In the genomic region with DNA sequence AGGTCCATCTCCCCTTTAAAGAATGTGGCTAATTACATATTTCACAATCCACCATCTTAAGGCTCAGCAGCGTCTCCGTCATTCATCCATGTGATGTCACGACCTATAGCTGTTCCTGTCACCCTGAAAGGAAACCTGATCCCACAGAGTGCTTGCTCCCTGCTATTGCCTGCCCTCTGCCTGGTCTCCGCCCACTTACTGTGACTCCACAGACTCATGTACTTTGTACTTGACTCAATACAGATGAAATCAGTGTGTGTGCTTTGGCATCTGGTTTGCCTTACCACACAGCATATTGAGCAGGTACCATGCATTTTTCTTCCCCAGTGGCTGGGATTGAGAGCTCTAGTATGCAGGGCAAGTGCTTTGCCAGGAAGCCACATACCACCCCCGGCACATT, we compare ENCODE assay signal across 29 mouse cellular contexts. TPM values are rescaled to one million over a fixed set of nuclear protein-coding genes. Genes with fewer than 3 reads are reported as not detected.
DNase-seq lines count a peak whose midpoint lies in the region; ATAC-seq and TF ChIP-seq lines count a peak whose summit lies in the region.
"Had no signal": no experiment of that assay in that cellular context is flagged by ENCODE, and none has a peak within 500 bp of the region (broad histone marks: within the 10 kb centered on the region; RNA-seq: fewer than 3 reads in every experiment).

No protein-coding gene starts in this region.

- no peak overlapping the region for H3K27ac ChIP-seq in intestine, embryonic 16.5 days (ENCODE audit: low read length)
- H3K27ac ChIP-seq in intestine, embryonic 15.5 days, result no peak overlapping the region
- H3K27ac ChIP-seq in liver, embryonic 13.5 days, result peak overlapping the region; percentile 99
- H3K27ac ChIP-seq in stomach, postnatal 0 days (replicated peaks), result no peak overlapping the region
- H3K27ac ChIP-seq in hindbrain, embryonic 11.5 days (ENCODE audit: low read depth, low read length), result no peak overlapping the region
- H3K27ac ChIP-seq: embryonic facial prominence, embryonic 13.5 days; forebrain, embryonic 15.5 days; heart, embryonic 15.5 days; hindbrain, embryonic 14.5 days; kidney, postnatal 0 days; lung, embryonic 15.5 days; neural tube, embryonic 13.5 days had no signal

- H3K36me3 ChIP-seq in intestine, embryonic 16.5 days (ENCODE audit: control insufficient read depth, insufficient read depth, low read length), result no peaks in the 10 kb centered on the region
- no peaks in the 10 kb centered on the region for H3K36me3 ChIP-seq in intestine, embryonic 15.5 days
- H3K36me3 ChIP-seq in liver, embryonic 13.5 days, result peaks cover 19% of the 10 kb centered on the region
- H3K36me3 ChIP-seq in stomach, postnatal 0 days (ENCODE audit: control insufficient read depth, insufficient read depth, low read length), result no peaks in the 10 kb centered on the region
- H3K36me3 ChIP-seq in hindbrain, embryonic 11.5 days (ENCODE audit: control insufficient read depth, insufficient read depth, low read length), result no peaks in the 10 kb centered on the region
- H3K36me3 ChIP-seq: forebrain, embryonic 15.5 days; heart, embryonic 15.5 days; lung, embryonic 15.5 days had no signal

- H3K9ac ChIP-seq in intestine, embryonic 16.5 days (ENCODE audit: low read depth, low read length), result no peak overlapping the region
- H3K9ac ChIP-seq in intestine, embryonic 15.5 days, result no peak overlapping the region
- peak overlapping the region; percentile 93 for H3K9ac ChIP-seq in liver, embryonic 13.5 days
- H3K9ac ChIP-seq in stomach, postnatal 0 days (ENCODE audit: low read length), result no peak overlapping the region
- H3K9ac ChIP-seq in hindbrain, embryonic 11.5 days (ENCODE audit: low read depth, low read length), result no peak overlapping the region
- H3K9ac ChIP-seq: embryonic facial prominence, embryonic 13.5 days; forebrain, embryonic 15.5 days; heart, embryonic 15.5 days; hindbrain, embryonic 14.5 days; lung, embryonic 15.5 days; neural tube, embryonic 13.5 days had no signal

- H3K4me3 ChIP-seq in intestine, embryonic 16.5 days (ENCODE audit: low read length), result no peak overlapping the region
- H3K4me3 ChIP-seq in intestine, embryonic 15.5 days (replicated peaks), result no peak overlapping the region
- no peak overlapping the region for H3K4me3 ChIP-seq in liver, embryonic 13.5 days (replicated peaks)
- H3K4me3 ChIP-seq in stomach, postnatal 0 days (ENCODE audit: low read depth, low read length), result no peak overlapping the region
- H3K4me3 ChIP-seq in hindbrain, embryonic 11.5 days (ENCODE audit: low read depth, low read length), result no peak overlapping the region
- H3K4me3 ChIP-seq: embryonic facial prominence, embryonic 13.5 days; forebrain, embryonic 10.5 days; forebrain, embryonic 15.5 days; heart, embryonic 15.5 days; lung, embryonic 15.5 days; myocyte; neural tube, embryonic 13.5 days had no signal

- no peak overlapping the region for H3K4me2 ChIP-seq in intestine, embryonic 16.5 days (ENCODE audit: low read depth, low read length)
- no peak overlapping the region for H3K4me2 ChIP-seq in intestine, embryonic 15.5 days (replicated peaks)
- H3K4me2 ChIP-seq in liver, embryonic 13.5 days, result peak overlapping the region; percentile 69
- no peak overlapping the region for H3K4me2 ChIP-seq in stomach, postnatal 0 days (replicated peaks; ENCODE audit: low read depth)
- H3K4me2 ChIP-seq in hindbrain, embryonic 11.5 days (replicated peaks; ENCODE audit: low read depth, low read length), result no peak overlapping the region
- H3K4me2 ChIP-seq: embryonic facial prominence, embryonic 13.5 days; forebrain, embryonic 15.5 days; heart, embryonic 15.5 days; hindbrain, embryonic 14.5 days; lung, embryonic 15.5 days; midbrain, embryonic 11.5 days; neural tube, embryonic 13.5 days had no signal

- no peak for TF ChIP-seq EP300 in stomach, postnatal 0 days (optimal IDR thresholded peaks at IDR 0.05)

- no peaks in the 10 kb centered on the region for H3K27me3 ChIP-seq in intestine, embryonic 16.5 days (replicated peaks; ENCODE audit: control insufficient read depth, insufficient read depth, low read length)
- H3K27me3 ChIP-seq in intestine, embryonic 15.5 days (replicated peaks), result no peaks in the 10 kb centered on the region
- no peaks in the 10 kb centered on the region for H3K27me3 ChIP-seq in liver, embryonic 13.5 days
- H3K27me3 ChIP-seq in stomach, postnatal 0 days (ENCODE audit: control insufficient read depth, insufficient read depth, low read length), result no peaks in the 10 kb centered on the region
- no peaks in the 10 kb centered on the region for H3K27me3 ChIP-seq in hindbrain, embryonic 11.5 days (ENCODE audit: control insufficient read depth, insufficient read depth, low read length)
- H3K27me3 ChIP-seq: embryonic facial prominence, embryonic 13.5 days; forebrain, embryonic 15.5 days; heart, embryonic 15.5 days; lung, embryonic 15.5 days; neural tube, embryonic 13.5 days had no signal

- no peak for TF ChIP-seq CTCF in stomach, postnatal 0 days (IDR thresholded peaks at IDR 0.05; ENCODE audit: low read depth)

- H3K4me1 ChIP-seq in intestine, embryonic 16.5 days (ENCODE audit: control insufficient read depth, insufficient read depth, low read length), result peaks cover 3% of the 10 kb centered on the region
- peaks cover 11% of the 10 kb centered on the region for H3K4me1 ChIP-seq in intestine, embryonic 15.5 days (replicated peaks)
- peaks cover 94% of the 10 kb centered on the region for H3K4me1 ChIP-seq in liver, embryonic 13.5 days (replicated peaks)
- no peaks in the 10 kb centered on the region for H3K4me1 ChIP-seq in stomach, postnatal 0 days (replicated peaks; ENCODE audit: control insufficient read depth, insufficient read depth)
- H3K4me1 ChIP-seq in hindbrain, embryonic 11.5 days (replicated peaks; ENCODE audit: control insufficient read depth, insufficient read depth, low read length), result peaks cover 5% of the 10 kb centered on the region; the same call in 1 of the 2 replicates

- WGBS in intestine, embryonic 16.5 days, result 89% methylated on average over 5 of the region's 5 CpGs
- 88% methylated on average over 5 of the region's 5 CpGs for WGBS in intestine, embryonic 15.5 days
- 81% methylated on average over 5 of the region's 5 CpGs for WGBS in liver, embryonic 13.5 days (ENCODE audit: insufficient replicate concordance)
- WGBS in stomach, postnatal 0 days, result 89% methylated on average over 5 of the region's 5 CpGs
- 82% methylated on average over 5 of the region's 5 CpGs for WGBS in hindbrain, embryonic 11.5 days

- ATAC-seq in intestine, embryonic 16.5 days, result peak; percentile 53
- no peak for ATAC-seq in intestine, embryonic 15.5 days
- no peak for ATAC-seq in liver, embryonic 13.5 days (ENCODE audit: low read depth)
- peak; percentile 68 for ATAC-seq in stomach, postnatal 0 days (ENCODE audit: low FRiP score, low TSS enrichment)
- no peak for ATAC-seq in hindbrain, embryonic 11.5 days (ENCODE audit: low FRiP score)
- ATAC-seq: forebrain, embryonic 15.5 days; midbrain, embryonic 16.5 days had no signal

- DNase-seq in cerebellum, adult 11-12 months, result peak; percentile 29
- no peak for DNase-seq in cerebellum, adult 11 months
- no peak for DNase-seq in liver, embryonic 13.5 days
- DNase-seq in stomach, postnatal 0 days (ENCODE audit: low spot score), result peak; percentile 60
- DNase-seq in hindbrain, embryonic 11.5 days (ENCODE audit: low spot score), result no peak
- no peak for DNase-seq in frontal cortex, adult 2 months (ENCODE audit: extremely low spot score in 1 of 2, low spot score in 1 of 2)
- DNase-seq: adrenal gland, postnatal 14 days; cerebellum, adult 18-20 months; cerebellum, postnatal 25 days; gastrocnemius, postnatal 10 days; heart, postnatal 36 days; kidney, adult 2 months; layer of hippocampus, postnatal 36 days; left cerebral cortex, postnatal 4 days; right cerebral cortex, postnatal 4 days; thymus, postnatal 14 days had no signal

- no peaks in the 10 kb centered on the region for H3K9me3 ChIP-seq in intestine, embryonic 16.5 days (ENCODE audit: control insufficient read depth, low read length)
- no peaks in the 10 kb centered on the region for H3K9me3 ChIP-seq in intestine, embryonic 15.5 days
- no peaks in the 10 kb centered on the region for H3K9me3 ChIP-seq in liver, embryonic 13.5 days (replicated peaks)
- H3K9me3 ChIP-seq in stomach, postnatal 0 days (ENCODE audit: control insufficient read depth, low read length), result no peaks in the 10 kb centered on the region
- H3K9me3 ChIP-seq in hindbrain, embryonic 11.5 days (ENCODE audit: control insufficient read depth, low read length), result no peaks in the 10 kb centered on the region
- H3K9me3 ChIP-seq: embryonic facial prominence, embryonic 13.5 days; forebrain, embryonic 10.5 days; forebrain, embryonic 15.5 days; heart, embryonic 15.5 days; lung, embryonic 15.5 days; neural tube, embryonic 13.5 days had no signal

RNA-seq across cellular contexts. Expression of a gene that starts 5.8 kb away (rescaled TPM):
- polyA plus RNA-seq in intestine, embryonic 16.5 days (2015; fragmentation: Nextera tagmentation; extraction: Ambion mirVana), result 7.7 and 9.0 TPM in 2 replicates
- polyA plus RNA-seq in intestine, embryonic 15.5 days (2015; fragmentation: Nextera tagmentation; extraction: Ambion mirVana), result 8.7 and 10.4 TPM in 2 replicates
- polyA plus RNA-seq in liver, embryonic 13.5 days (2015; fragmentation: Nextera tagmentation; extraction: Ambion mirVana), result 5.6 and 6.0 TPM in 2 replicates
- 6.5 and 7.1 TPM in 2 replicates for polyA plus RNA-seq in stomach, postnatal 0 days (2015; fragmentation: Nextera tagmentation; extraction: Ambion mirVana)
- polyA plus RNA-seq in hindbrain, embryonic 11.5 days (2014; fragmentation: Nextera tagmentation; extraction: Ambion mirVana), result 13.2 and 14.5 TPM in 2 replicates
- 167 and 189 TPM in 2 replicates for polyA plus RNA-seq in frontal cortex, adult 2 months (2012; rRNA removed)

RNA-seq across cellular contexts. Expression of a gene that starts 45.7 kb away (rescaled TPM):
- polyA plus RNA-seq in intestine, embryonic 16.5 days (2015; fragmentation: Nextera tagmentation; extraction: Ambion mirVana), result 13.7 TPM in 2 replicates
- polyA plus RNA-seq in intestine, embryonic 15.5 days (2015; fragmentation: Nextera tagmentation; extraction: Ambion mirVana), result 18.2 and 19.4 TPM in 2 replicates
- polyA plus RNA-seq in liver, embryonic 13.5 days (2015; fragmentation: Nextera tagmentation; extraction: Ambion mirVana), result 28.5 and 34.3 TPM in 2 replicates
- polyA plus RNA-seq in stomach, postnatal 0 days (2015; fragmentation: Nextera tagmentation; extraction: Ambion mirVana), result 2.2 and 2.4 TPM in 2 replicates
- 11.9 and 12.3 TPM in 2 replicates for polyA plus RNA-seq in hindbrain, embryonic 11.5 days (2014; fragmentation: Nextera tagmentation; extraction: Ambion mirVana)
- 26.4 and 26.7 TPM in 2 replicates for polyA plus RNA-seq in frontal cortex, adult 2 months (2012; rRNA removed)

RNA-seq across cellular contexts. Expression of a gene that starts 49.9 kb away (rescaled TPM):
- polyA plus RNA-seq in intestine, embryonic 16.5 days (2015; fragmentation: Nextera tagmentation; extraction: Ambion mirVana), result 43.6 and 51.0 TPM in 2 replicates
- polyA plus RNA-seq in intestine, embryonic 15.5 days (2015; fragmentation: Nextera tagmentation; extraction: Ambion mirVana), result 51.8 and 56.9 TPM in 2 replicates
- 8.7 and 8.8 TPM in 2 replicates for polyA plus RNA-seq in liver, embryonic 13.5 days (2015; fragmentation: Nextera tagmentation; extraction: Ambion mirVana)
- polyA plus RNA-seq in stomach, postnatal 0 days (2015; fragmentation: Nextera tagmentation; extraction: Ambion mirVana), result 29.5 and 32.1 TPM in 2 replicates
- 30.7 and 36.5 TPM in 2 replicates for polyA plus RNA-seq in hindbrain, embryonic 11.5 days (2014; fragmentation: Nextera tagmentation; extraction: Ambion mirVana)
- 25.3 and 25.6 TPM in 2 replicates for polyA plus RNA-seq in frontal cortex, adult 2 months (2012; rRNA removed)

Comparison
In these comparisons a context has a peak if more than half of its experiments do, and no peak if none do; other contexts are left out.
1. DNase-seq: peak in cerebellum, adult 11-12 months (single experiment) and stomach, postnatal 0 days (single experiment); none in cerebellum, adult 11 months (single experiment), liver, embryonic 13.5 days (single experiment), hindbrain, embryonic 11.5 days (single experiment) and frontal cortex, adult 2 months (0 of 2).
2. ATAC-seq: peak in intestine, embryonic 16.5 days (single experiment) and stomach, postnatal 0 days (single experiment); none in intestine, embryonic 15.5 days (single experiment), liver, embryonic 13.5 days (single experiment) and hindbrain, embryonic 11.5 days (single experiment).
3. RNA of a gene that starts 5.8 kb away (polyA plus RNA-seq): 167 to 189 TPM in frontal cortex, adult 2 months; 13.2 to 14.5 TPM in hindbrain, embryonic 11.5 days, 7.7 to 9.0 TPM in intestine, embryonic 16.5 days, 8.7 to 10.4 TPM in intestine, embryonic 15.5 days, 6.5 to 7.1 TPM in stomach, postnatal 0 days and 5.6 to 6.0 TPM in liver, embryonic 13.5 days; every median in the first group is over 10 times any median in the second.